ENCODE assay signal across 40 mouse cellular contexts in genomic region chr1:63586869-63587268, GRCm38 (mm10). TPM values are rescaled to one million over a fixed set of nuclear protein-coding genes. Genes with fewer than 3 reads are reported as not detected.
DNase-seq lines count a peak whose midpoint lies in the region; ATAC-seq and TF ChIP-seq lines count a peak whose summit lies in the region.
"Had no signal": no experiment of that assay in that cellular context is flagged by ENCODE, and none has a peak within 500 bp of the region (broad histone marks: within the 10 kb centered on the region; RNA-seq: fewer than 3 reads in every experiment).

No protein-coding gene starts in this region.

- 63% methylated on average over 7 of the region's 7 CpGs for WGBS in forebrain, embryonic 12.5 days
- 78% methylated on average over 7 of the region's 7 CpGs for WGBS in forebrain, embryonic 11.5 days
- WGBS in hindbrain, postnatal 0 days: 51% methylated on average over 7 of the region's 7 CpGs
- 58% methylated on average over 7 of the region's 7 CpGs for WGBS in hindbrain, embryonic 13.5 days
- 53% methylated on average over 7 of the region's 7 CpGs for WGBS in midbrain, embryonic 12.5 days
- WGBS in midbrain, postnatal 0 days: 37% methylated on average over 7 of the region's 7 CpGs

- no peak overlapping the region for H3K9ac ChIP-seq in forebrain, embryonic 12.5 days
- no peak overlapping the region for H3K9ac ChIP-seq in forebrain, embryonic 11.5 days (ENCODE audit: low read length)
- no peak overlapping the region for H3K9ac ChIP-seq in hindbrain, postnatal 0 days (replicated peaks; ENCODE audit: low read length)
- no peak overlapping the region for H3K9ac ChIP-seq in hindbrain, embryonic 13.5 days
- no peak overlapping the region for H3K9ac ChIP-seq in midbrain, embryonic 12.5 days (replicated peaks)
- H3K9ac ChIP-seq in midbrain, postnatal 0 days (replicated peaks; ENCODE audit: low read length, poor library complexity, severe bottlenecking): no peak overlapping the region
- H3K9ac ChIP-seq: hindbrain, embryonic 15.5 days; intestine, embryonic 15.5 days; liver, embryonic 12.5 days; liver, postnatal 0 days had no signal

- H3K9me3 ChIP-seq in forebrain, embryonic 12.5 days: no peaks in the 10 kb centered on the region
- no peaks in the 10 kb centered on the region for H3K9me3 ChIP-seq in forebrain, embryonic 11.5 days (ENCODE audit: control insufficient read depth, low read length)
- no peaks in the 10 kb centered on the region for H3K9me3 ChIP-seq in hindbrain, postnatal 0 days (ENCODE audit: low read length)
- no peaks in the 10 kb centered on the region for H3K9me3 ChIP-seq in hindbrain, embryonic 13.5 days
- H3K9me3 ChIP-seq in midbrain, embryonic 12.5 days: no peaks in the 10 kb centered on the region
- no peaks in the 10 kb centered on the region for H3K9me3 ChIP-seq in midbrain, postnatal 0 days (ENCODE audit: low read length)
- H3K9me3 ChIP-seq: G1E; hindbrain, embryonic 15.5 days; intestine, embryonic 15.5 days; liver, embryonic 12.5 days had no signal

- no peak overlapping the region for H3K27ac ChIP-seq in forebrain, embryonic 12.5 days
- H3K27ac ChIP-seq in forebrain, embryonic 11.5 days (ENCODE audit: low read depth, low read length): no peak overlapping the region
- no peak overlapping the region for H3K27ac ChIP-seq in hindbrain, postnatal 0 days
- H3K27ac ChIP-seq in hindbrain, embryonic 13.5 days: no peak overlapping the region; the same call in 1 of the 2 replicates
- H3K27ac ChIP-seq in midbrain, embryonic 12.5 days (replicated peaks): peak overlapping the region; percentile 15
- H3K27ac ChIP-seq in midbrain, postnatal 0 days (ENCODE audit: low read depth, low read length): no peak overlapping the region
- H3K27ac ChIP-seq: hindbrain, embryonic 15.5 days; intestine, embryonic 15.5 days; kidney, postnatal 0 days; liver, embryonic 12.5 days had no signal

- peaks cover 4% of the 10 kb centered on the region; the same call in 1 of the 2 replicates for H3K4me1 ChIP-seq in forebrain, embryonic 12.5 days
- 0 out of 2 replicates have a peak, but pooled peaks cover 2% of the 10 kb centered on the region for H3K4me1 ChIP-seq in forebrain, embryonic 11.5 days (replicated peaks; ENCODE audit: control insufficient read depth, insufficient read depth, low read length)
- H3K4me1 ChIP-seq in hindbrain, postnatal 0 days (ENCODE audit: insufficient read depth, low read length): no peaks in the 10 kb centered on the region
- 0 out of 2 replicates have a peak, but pooled peaks cover 4% of the 10 kb centered on the region for H3K4me1 ChIP-seq in hindbrain, embryonic 13.5 days (replicated peaks)
- H3K4me1 ChIP-seq in midbrain, embryonic 12.5 days: no peaks in the 10 kb centered on the region
- no peaks in the 10 kb centered on the region for H3K4me1 ChIP-seq in midbrain, postnatal 0 days (ENCODE audit: insufficient read depth, low read length)
- H3K4me1 ChIP-seq: intestine, embryonic 15.5 days; liver, embryonic 12.5 days; megakaryocyte, embryonic 14.5 days had no signal

- H3K4me2 ChIP-seq in forebrain, embryonic 12.5 days: no peak overlapping the region
- H3K4me2 ChIP-seq in forebrain, embryonic 11.5 days (ENCODE audit: low read depth, low read length, severe bottlenecking): no peak overlapping the region
- H3K4me2 ChIP-seq in hindbrain, postnatal 0 days (ENCODE audit: low read depth, low read length): no peak overlapping the region
- no peak overlapping the region for H3K4me2 ChIP-seq in hindbrain, embryonic 13.5 days
- H3K4me2 ChIP-seq in midbrain, embryonic 12.5 days (replicated peaks): no peak overlapping the region
- H3K4me2 ChIP-seq in midbrain, postnatal 0 days (ENCODE audit: low read depth, low read length, poor library complexity, severe bottlenecking): no peak overlapping the region
- H3K4me2 ChIP-seq: heart, embryonic 11.5 days; hindbrain, embryonic 15.5 days; intestine, embryonic 15.5 days; liver, embryonic 12.5 days had no signal

- no peaks in the 10 kb centered on the region for H3K27me3 ChIP-seq in forebrain, embryonic 12.5 days
- no peaks in the 10 kb centered on the region for H3K27me3 ChIP-seq in forebrain, embryonic 11.5 days (ENCODE audit: control insufficient read depth, insufficient read depth, low read length)
- H3K27me3 ChIP-seq in hindbrain, postnatal 0 days (ENCODE audit: insufficient read depth, low read length): no peaks in the 10 kb centered on the region
- H3K27me3 ChIP-seq in hindbrain, embryonic 13.5 days: no peaks in the 10 kb centered on the region
- H3K27me3 ChIP-seq in midbrain, embryonic 12.5 days: no peaks in the 10 kb centered on the region
- H3K27me3 ChIP-seq in midbrain, postnatal 0 days (ENCODE audit: insufficient read depth, low read length): no peaks in the 10 kb centered on the region
- H3K27me3 ChIP-seq: hindbrain, embryonic 15.5 days; intestine, embryonic 15.5 days; liver, embryonic 12.5 days; megakaryocyte, embryonic 14.5 days had no signal

- no peak for TF ChIP-seq CTCF in hindbrain, postnatal 0 days (IDR thresholded peaks at IDR 0.05; ENCODE audit: low read depth)
- peak; percentile 16; the same call in 1 of the 2 replicates for TF ChIP-seq CTCF in midbrain, postnatal 0 days (IDR thresholded peaks at IDR 0.05)

- ATAC-seq in forebrain, embryonic 12.5 days (ENCODE audit: low FRiP score): 0 out of 2 replicates have a peak, but pooled peaks have one; percentile 46
- no peak for ATAC-seq in forebrain, embryonic 11.5 days (replicated peaks; ENCODE audit: low FRiP score)
- ATAC-seq in hindbrain, postnatal 0 days: peak; percentile 43; the same call in 1 of the 2 replicates
- ATAC-seq in hindbrain, embryonic 13.5 days (ENCODE audit: low FRiP score): no peak
- ATAC-seq in midbrain, embryonic 12.5 days (ENCODE audit: low FRiP score, low read depth): peak; percentile 47; the same call in 1 of the 2 replicates
- 0 out of 2 replicates have a peak, but pooled peaks have one; percentile 44 for ATAC-seq in midbrain, postnatal 0 days (ENCODE audit: low FRiP score)
- ATAC-seq: intestine, embryonic 15.5 days; liver, embryonic 12.5 days; liver, postnatal 0 days; Patski had no signal

- DNase-seq in forebrain, embryonic 11.5 days (ENCODE audit: low spot score): no peak
- DNase-seq in hindbrain, postnatal 0 days (ENCODE audit: low spot score): peak; percentile 30
- DNase-seq in midbrain, postnatal 0 days (ENCODE audit: low spot score): peak; percentile 18
- no peak for DNase-seq in gastrocnemius, postnatal 4 days (ENCODE audit: low spot score in 2 of 2)
- DNase-seq: adrenal gland, postnatal 14 days; cerebellum, adult 18-20 months; cerebellum, postnatal 14 days; gastrocnemius, postnatal 14 days; heart, adult 18-20 months; heart, postnatal 4 days; kidney, adult 2 months; kidney, postnatal 4 days; liver, postnatal 0 days; lung, postnatal 4 days; right cerebral cortex, postnatal 25 days; thymus, postnatal 4 days had no signal

- no peaks in the 10 kb centered on the region for H3K36me3 ChIP-seq in forebrain, embryonic 12.5 days (replicated peaks)
- no peaks in the 10 kb centered on the region for H3K36me3 ChIP-seq in forebrain, embryonic 11.5 days (ENCODE audit: control insufficient read depth, insufficient read depth, low read length)
- no peaks in the 10 kb centered on the region for H3K36me3 ChIP-seq in hindbrain, postnatal 0 days (ENCODE audit: insufficient read depth, low read length)
- no peaks in the 10 kb centered on the region for H3K36me3 ChIP-seq in hindbrain, embryonic 13.5 days
- no peaks in the 10 kb centered on the region for H3K36me3 ChIP-seq in midbrain, embryonic 12.5 days
- H3K36me3 ChIP-seq in midbrain, postnatal 0 days (ENCODE audit: insufficient read depth, low read length): no peaks in the 10 kb centered on the region
- H3K36me3 ChIP-seq: G1E; hindbrain, embryonic 15.5 days; intestine, embryonic 15.5 days; liver, embryonic 12.5 days had no signal

- no peak overlapping the region for H3K4me3 ChIP-seq in forebrain, embryonic 12.5 days (replicated peaks)
- H3K4me3 ChIP-seq in forebrain, embryonic 11.5 days (ENCODE audit: low read depth, low read length): no peak overlapping the region
- H3K4me3 ChIP-seq in hindbrain, postnatal 0 days (ENCODE audit: low read length): no peak overlapping the region
- H3K4me3 ChIP-seq in hindbrain, embryonic 13.5 days: no peak overlapping the region
- no peak overlapping the region for H3K4me3 ChIP-seq in midbrain, embryonic 12.5 days
- no peak overlapping the region for H3K4me3 ChIP-seq in midbrain, postnatal 0 days (ENCODE audit: low read depth, low read length)
- H3K4me3 ChIP-seq: erythroblast, embryonic 14.5 days; hindbrain, embryonic 15.5 days; intestine, embryonic 15.5 days; liver, embryonic 12.5 days; megakaryocyte, embryonic 14.5 days had no signal

RNA-seq across cellular contexts. Expression of gene Gm39653, which starts 28.9 kb away (rescaled TPM):
- not detected in 2 replicates for polyA plus RNA-seq in forebrain, embryonic 12.5 days (2016; fragmentation: Nextera tagmentation; extraction: Ambion mirVana)
- polyA plus RNA-seq in forebrain, embryonic 11.5 days (2014; fragmentation: Nextera tagmentation; extraction: Ambion mirVana): not detected in 2 replicates
- total RNA-seq in hindbrain, postnatal 0 days (2014; rRNA removed): not detected in 2 replicates
- not detected in 2 replicates for polyA plus RNA-seq in hindbrain, postnatal 0 days (2015; fragmentation: Nextera tagmentation; extraction: Ambion mirVana)
- polyA plus RNA-seq in hindbrain, embryonic 13.5 days (2015; fragmentation: Nextera tagmentation; extraction: Ambion mirVana): 0.18 TPM in 1 of 2 replicates, not detected in the other
- polyA plus RNA-seq in midbrain, embryonic 12.5 days (2016; fragmentation: Nextera tagmentation; extraction: Ambion mirVana): not detected in 2 replicates
- not detected in 2 replicates for total RNA-seq in midbrain, postnatal 0 days (2014; rRNA removed)
- polyA plus RNA-seq in midbrain, postnatal 0 days (2015; fragmentation: Nextera tagmentation; extraction: Ambion mirVana): not detected in 2 replicates
- total RNA-seq in gastrocnemius, postnatal 4 days (2021): not detected
- total RNA-seq: adrenal gland, postnatal 14 days; G1E; gastrocnemius, postnatal 14 days; heart, adult 18-20 months; heart, postnatal 4 days; layer of hippocampus, adult 8-10 months; layer of hippocampus, postnatal 25 days; left cerebral cortex, adult 8-10 months; neutrophil, adult 5-6 weeks had no signal
- polyA plus RNA-seq: embryonic facial prominence, embryonic 14.5 days; erythroblast, embryonic 14.5 days; G1E; heart, embryonic 11.5 days; heart, embryonic 16.5 days; hindbrain, embryonic 15.5 days; intestine, embryonic 15.5 days; kidney, adult 2 months; kidney, postnatal 0 days; limb, embryonic 14.5 days; liver, embryonic 12.5 days; liver, postnatal 0 days; lung, embryonic 16.5 days; neural tube, embryonic 11.5 days; Patski; spleen, adult 2 months; testis, adult 2 months; thymus, postnatal 0 days had no signal

Comparison
In these comparisons a context has a peak if more than half of its experiments do, and no peak if none do; other contexts are left out.
1. ATAC-seq: peak in forebrain, embryonic 12.5 days (single experiment), hindbrain, postnatal 0 days (single experiment), midbrain, embryonic 12.5 days (single experiment) and midbrain, postnatal 0 days (single experiment); none in forebrain, embryonic 11.5 days (single experiment) and hindbrain, embryonic 13.5 days (single experiment).
2. DNase-seq: peak in hindbrain, postnatal 0 days (single experiment) and midbrain, postnatal 0 days (single experiment); none in forebrain, embryonic 11.5 days (single experiment) and gastrocnemius, postnatal 4 days (0 of 2).